ENCODE assay signal across 13 mouse cellular contexts in the genomic region with DNA sequence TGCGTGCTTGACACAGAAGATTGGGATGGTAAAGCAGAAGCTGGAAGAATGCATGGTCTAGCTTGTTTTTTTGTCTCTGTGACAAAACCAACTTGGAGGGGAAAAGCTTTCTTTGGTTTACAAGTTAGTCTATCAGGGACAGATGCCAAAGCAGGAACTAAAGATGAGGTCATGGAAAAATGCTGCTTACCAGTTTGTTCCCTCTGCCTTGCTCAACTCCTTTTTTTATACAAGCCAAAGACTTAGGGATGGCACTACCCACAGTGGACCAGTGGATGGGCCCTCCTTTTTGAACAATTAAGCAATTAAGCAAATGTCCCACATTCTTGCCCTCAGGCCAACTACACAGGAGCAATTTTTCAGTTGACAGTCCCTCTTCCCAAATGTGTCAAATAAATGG. TPM values are rescaled to one million over a fixed set of nuclear protein-coding genes. Genes with fewer than 3 reads are reported as not detected.
"Had no signal": no experiment of that assay in that cellular context is flagged by ENCODE, and none has a peak within 500 bp of the region (broad histone marks: within the 10 kb centered on the region; RNA-seq: fewer than 3 reads in every experiment).

No protein-coding gene starts in this region.

- H3K27ac ChIP-seq: left cerebral cortex, adult 2 months; limb, embryonic 15.5 days; liver, embryonic 12.5 days; midbrain, embryonic 15.5 days; neural tube, embryonic 13.5 days had no signal

- H3K36me3 ChIP-seq: limb, embryonic 15.5 days; liver, embryonic 12.5 days; midbrain, embryonic 15.5 days; neural tube, embryonic 13.5 days had no signal

- H3K4me2 ChIP-seq: limb, embryonic 15.5 days; liver, embryonic 12.5 days; midbrain, embryonic 11.5 days; midbrain, embryonic 15.5 days; neural tube, embryonic 13.5 days had no signal

- H3K9ac ChIP-seq: limb, embryonic 15.5 days; liver, embryonic 12.5 days; midbrain, embryonic 15.5 days; neural tube, embryonic 13.5 days had no signal

- H3K9me3 ChIP-seq: limb, embryonic 15.5 days; liver, embryonic 12.5 days; megakaryocyte, embryonic 14.5 days; midbrain, embryonic 15.5 days; neural tube, embryonic 13.5 days had no signal

- H3K27me3 ChIP-seq: limb, embryonic 15.5 days; liver, embryonic 12.5 days; megakaryocyte, embryonic 14.5 days; midbrain, embryonic 15.5 days; neural tube, embryonic 13.5 days had no signal

- ATAC-seq: liver, embryonic 12.5 days; midbrain, embryonic 15.5 days had no signal

- H3K4me3 ChIP-seq: left cerebral cortex, adult 2 months; limb, embryonic 15.5 days; liver, embryonic 12.5 days; megakaryocyte, embryonic 14.5 days; midbrain, embryonic 15.5 days; neural tube, embryonic 13.5 days had no signal

- DNase-seq: kidney, adult 18-20 months; kidney, postnatal 25 days; right cerebral cortex, adult 18-20 months; right cerebral cortex, postnatal 25 days; thymus, postnatal 4 days had no signal

- H3K4me1 ChIP-seq: limb, embryonic 15.5 days; liver, embryonic 12.5 days; megakaryocyte, embryonic 14.5 days; midbrain, embryonic 15.5 days; neural tube, embryonic 13.5 days had no signal

RNA-seq across cellular contexts. Expression of a gene that starts 42.8 kb away (rescaled TPM):
- total RNA-seq: monocyte, adult 5-6 weeks had no signal
